Mouse (Mus musculus) embryo, embryonic 11.5 days (tissue): ENCODE data around the gene Nfatc3.
"Not testable (repeated sequence)": the region's sequence is repeated elsewhere in the genome, so short reads cannot be mapped to it uniquely, and the experiment has no call there.

Source experiments
- DNase-seq: peaks from one replicate; pipeline ENCODE4 v3.0.0-alpha.2; 2012; ENCODE audit warnings: low read depth, low spot score

The Nfatc3 gene

DNA sequence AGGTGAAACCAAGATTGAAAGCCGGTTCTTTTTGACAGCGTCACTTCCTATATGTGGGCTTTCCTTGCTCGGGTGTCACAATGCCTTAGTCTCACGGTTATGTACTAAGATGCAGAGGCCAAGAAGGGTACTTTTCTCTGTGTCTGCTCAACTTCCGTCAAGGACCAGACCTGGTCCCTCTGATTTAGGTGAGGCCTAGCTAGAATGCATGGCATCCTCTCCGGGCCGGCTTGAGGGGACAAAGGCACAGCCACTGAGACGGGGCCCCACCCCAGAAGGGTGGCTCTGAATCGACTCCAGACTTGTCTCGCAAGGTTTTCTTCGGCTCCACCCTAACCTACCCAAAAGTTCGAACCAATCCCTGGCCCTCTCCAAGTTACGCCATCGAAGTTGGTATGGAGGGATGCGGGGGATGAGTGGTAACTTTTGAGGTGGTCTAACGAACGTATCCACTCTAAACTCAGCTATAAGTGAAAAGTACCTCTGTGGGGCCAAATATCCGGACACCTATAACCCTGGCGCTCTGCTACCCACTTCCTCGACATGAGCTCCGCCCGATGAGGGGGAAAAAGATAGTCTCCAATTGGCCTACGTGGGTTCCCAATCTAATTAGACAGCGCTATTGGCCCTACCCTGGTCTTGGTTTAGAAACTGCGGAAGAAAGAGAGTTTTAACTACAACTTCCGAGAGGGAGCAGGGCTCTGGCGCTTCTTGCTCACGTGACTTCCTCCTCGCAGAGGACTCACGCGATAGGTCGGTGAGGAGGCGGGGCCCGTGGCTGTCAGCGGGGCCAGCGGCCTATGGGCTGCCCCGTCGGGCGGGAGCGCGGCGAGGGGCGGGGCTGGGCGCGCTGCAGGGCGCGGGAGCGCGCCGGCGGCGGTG, at the start of gene Nfatc3:
Gene Nfatc3 (plus strand): TSS at position 110 of the 882 bp plus-strand sequence.
- peak; percentile 93 for DNase-seq

DNA sequence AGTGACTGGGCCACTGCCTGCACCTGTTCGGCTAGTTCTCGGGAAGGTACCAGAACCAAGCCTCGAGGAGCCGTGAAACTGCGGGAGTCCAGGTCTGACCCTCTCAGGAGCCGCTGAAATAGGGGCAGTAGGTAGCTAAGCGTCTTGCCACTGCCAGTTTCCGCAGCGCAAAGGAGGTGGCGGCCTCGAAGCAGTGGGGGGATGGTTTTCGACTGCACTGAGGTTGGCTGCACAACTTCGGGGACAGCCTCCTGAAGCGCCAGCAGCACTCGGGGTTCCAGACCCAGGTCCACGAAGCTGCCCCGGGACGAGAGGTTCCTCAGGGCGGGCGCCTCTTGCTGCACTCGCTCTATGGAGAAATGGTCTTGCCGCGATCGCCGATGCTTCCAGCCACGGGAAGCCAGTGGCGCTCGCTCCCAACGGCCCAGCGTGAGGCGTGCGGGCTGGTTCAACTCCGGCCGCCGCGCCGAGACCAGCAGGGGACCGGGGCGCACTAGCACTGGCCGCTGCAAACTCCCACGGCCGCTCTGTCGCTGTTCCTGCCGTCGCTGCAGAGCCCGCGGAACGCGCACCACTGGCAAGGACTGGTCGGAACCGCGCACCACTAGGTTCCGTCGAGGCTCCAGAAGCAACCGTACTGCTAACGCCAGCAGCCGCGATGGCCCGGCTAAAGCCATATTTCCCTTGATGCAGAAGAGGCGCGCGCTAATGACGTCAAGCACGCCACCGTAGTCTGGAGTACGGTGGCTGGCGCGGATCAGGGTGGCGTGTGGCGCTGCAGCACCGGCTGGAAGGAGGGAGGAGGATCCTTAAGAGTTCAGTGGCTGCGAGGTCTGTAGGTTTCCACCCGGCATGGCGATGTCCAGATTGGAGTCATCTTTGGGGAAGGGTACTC, 47.6 kb upstream of the Nfatc3 start:
- DNase-seq, result peak; percentile 90

DNA sequence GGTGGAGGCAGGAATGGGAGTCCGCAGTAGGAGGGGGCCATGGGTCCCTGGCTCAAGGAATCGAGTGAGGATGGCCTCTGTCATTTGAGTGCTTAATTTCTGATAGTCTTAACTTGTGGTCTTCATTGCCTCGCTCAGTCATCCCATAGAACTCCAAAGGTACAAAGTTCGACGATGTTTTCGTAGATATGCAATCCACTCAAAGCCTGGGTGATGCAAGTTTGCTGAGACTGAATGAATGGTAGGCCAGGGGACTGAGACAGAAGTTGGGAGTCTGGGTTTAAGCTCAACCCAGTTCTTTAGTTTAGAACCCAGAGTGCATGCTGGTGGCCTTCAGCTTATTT, 47.0 kb upstream of the Nfatc3 start, which contains the start of gene Ddx28:
Gene Ddx28 (minus strand): TSS at position 240 of the 344 bp plus-strand sequence.
- no peak for DNase-seq

DNA sequence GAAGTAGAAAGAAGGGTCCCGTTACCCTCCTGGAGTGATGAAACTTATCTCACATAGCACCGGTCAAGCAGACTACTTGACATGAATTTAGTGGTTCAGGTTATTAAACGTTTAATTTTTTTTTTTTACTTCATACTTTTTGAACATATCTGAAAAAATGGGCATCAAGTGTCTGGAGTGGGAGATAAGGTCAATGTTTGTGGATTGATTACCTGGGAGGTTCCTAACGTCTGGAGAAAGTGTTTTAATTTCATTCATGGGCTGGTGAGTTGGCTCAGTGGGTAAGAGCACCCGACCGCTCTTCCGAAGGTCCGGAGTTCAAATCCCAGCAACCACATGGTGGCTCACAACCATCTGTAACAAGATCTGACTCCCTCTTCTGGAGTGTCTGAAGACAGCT, 46.4 kb upstream of the Nfatc3 start:
- not testable (repeated sequence) for DNase-seq

DNA sequence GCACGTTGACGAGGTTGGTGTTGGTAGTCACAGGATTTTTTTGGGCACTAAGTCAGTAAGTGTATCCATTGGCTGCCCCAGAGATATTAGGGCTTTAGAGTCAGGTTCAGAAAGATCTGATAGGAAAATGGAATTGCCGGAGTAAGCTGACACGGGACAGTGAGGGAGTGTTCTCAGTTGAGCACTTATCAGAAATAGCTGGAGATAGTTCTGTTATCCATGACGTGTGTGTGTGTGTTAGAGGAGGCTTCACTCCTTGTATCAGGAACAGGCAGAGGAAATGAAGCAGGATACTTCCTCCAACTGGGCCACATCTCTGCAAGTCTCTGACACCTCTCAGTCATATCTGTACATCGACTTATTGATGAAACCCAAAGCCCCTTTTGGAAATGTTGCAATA, 42.4 kb upstream of the Nfatc3 start:
- no peak for DNase-seq

DNA sequence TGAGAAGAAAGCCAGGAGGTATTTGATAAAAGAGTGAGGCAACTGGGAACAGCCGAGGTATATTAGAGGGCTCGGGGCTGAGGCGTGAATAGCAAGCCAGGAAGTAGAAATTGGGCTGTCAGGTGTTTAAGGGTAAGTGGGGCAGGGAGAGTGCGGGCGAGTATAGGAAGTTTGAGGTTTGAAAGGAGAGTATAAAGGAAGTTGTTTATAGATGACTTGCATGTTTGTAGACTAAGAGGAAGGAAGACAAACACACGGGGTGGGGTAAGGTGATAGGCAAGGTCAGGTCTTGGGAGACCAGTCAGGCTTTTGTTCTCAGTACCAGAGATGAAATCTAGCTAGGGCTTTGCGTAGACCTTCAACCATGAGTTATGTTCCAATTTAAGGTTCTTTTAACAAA, 41.5 kb upstream of the Nfatc3 start:
- DNase-seq, result no peak

DNA sequence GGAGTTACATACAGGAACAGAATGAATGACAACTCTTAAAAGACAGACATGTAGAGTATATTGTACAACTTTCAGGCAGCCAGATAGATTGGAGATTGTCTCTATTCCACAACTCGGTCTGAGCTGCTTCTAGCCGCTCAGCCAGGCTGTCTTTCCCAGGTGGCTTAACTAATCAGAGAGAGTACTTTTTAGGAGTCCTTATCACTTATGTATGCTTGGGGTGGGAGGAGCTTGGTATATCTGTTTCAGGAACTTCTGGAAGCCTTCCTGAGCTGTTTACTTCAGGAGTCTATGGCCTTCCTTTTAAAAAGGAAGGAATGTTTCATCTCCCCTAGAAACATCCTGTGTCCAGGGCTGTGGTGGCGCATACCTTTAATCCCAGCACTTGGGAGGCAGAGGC, 40.6 kb upstream of the Nfatc3 start:
- no peak for DNase-seq

DNA sequence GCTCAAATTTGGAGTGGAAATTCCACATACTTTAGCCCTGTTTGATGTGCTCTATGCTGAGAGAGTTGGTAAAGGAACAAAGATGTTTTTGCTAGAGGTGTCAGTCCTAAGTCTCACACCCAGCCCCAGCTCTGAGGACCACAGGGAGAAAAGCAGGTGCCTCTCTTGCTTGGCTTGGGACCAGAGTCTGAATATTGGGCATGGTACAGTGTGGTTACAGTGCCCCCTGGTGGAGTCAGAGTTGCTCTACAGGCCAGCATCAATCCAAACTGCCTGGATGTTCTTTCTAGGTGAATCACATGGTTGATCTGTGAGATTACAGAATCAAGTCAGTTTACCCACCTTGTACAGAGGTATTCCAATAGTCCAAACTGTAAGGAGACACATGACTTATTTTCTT, 36.2 kb upstream of the Nfatc3 start:
- DNase-seq, result peak; percentile 63

DNA sequence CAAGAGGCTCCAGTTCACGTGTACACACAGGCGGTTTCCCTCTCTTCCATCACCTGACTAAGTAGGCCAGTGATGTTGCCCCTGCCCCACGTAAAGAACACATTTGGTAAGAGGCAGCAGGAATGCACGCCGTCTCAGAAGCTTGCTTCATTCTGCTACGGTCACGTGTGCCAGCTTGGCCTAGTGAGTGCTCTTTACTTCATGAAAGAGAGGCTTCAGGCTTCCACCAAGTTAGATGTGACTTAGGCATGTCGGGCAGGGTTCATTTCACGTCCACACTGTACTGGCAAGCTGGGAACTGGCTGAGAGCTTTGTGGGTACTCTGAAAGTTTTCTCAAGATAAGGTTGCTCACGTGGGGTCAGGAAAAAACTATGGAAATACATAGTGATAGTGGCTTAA, 19.9 kb upstream of the Nfatc3 start:
- DNase-seq, result no peak

DNA sequence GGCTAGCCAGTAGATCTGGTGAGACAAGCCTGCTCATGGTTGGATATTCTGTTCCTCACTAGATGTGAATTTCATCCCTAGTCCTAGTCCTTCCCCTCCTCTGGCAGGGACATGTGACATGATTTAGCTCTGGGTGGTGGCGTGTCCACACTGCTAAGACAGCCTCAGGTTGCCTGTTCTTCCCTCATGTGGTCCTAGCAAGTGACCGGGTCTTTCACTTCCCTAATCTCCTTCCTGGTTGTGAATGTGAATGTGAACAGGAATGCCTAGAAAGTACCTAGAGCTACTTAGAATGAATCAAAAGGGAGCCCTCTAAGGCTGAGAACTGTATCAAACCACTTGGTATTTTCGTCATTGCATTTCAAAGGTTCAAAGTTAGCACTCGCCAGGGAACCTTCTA, 19.0 kb upstream of the Nfatc3 start:
- DNase-seq, result no peak

DNA sequence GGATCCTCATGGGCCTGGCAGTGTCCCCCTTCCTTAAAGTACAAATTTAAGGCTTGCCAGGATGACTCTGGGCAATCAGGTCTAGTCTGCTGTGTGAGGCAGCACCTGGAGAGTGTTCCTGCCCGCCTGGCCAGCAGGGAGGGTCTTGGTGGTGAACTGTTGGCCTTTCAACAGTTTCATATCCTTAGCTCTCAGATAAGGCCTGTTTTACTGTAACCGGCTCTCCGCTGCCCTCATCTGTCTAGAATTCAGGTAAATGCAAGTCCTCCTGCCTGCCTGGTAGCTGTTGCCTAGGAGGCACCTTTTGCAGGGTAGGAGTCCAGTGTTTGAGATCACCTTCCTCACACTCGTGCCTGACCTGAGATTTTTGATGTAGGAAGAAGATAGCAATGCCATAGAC, 18.4 kb upstream of the Nfatc3 start:
- DNase-seq, result no peak

DNA sequence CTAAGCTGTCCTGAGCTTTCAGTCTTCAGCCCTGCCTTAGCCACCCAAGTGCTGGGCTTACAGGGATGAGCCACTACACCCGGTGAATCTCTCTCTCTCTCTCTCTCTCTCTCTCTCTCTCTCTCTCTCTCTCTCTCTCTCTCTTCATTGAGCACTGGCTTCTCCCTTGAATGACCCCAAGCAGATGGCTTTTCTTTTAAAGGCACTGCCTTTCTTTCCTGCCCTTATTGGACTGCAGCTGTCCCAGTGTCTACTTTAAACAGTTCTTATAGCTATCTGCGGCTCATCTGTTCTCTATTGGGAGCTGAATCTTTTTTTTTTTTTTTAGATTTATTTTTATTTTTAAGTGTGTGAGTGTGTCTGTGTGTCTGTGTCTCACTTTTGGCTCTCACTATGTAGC, 15.6 kb upstream of the Nfatc3 start:
- DNase-seq, result no peak

DNA sequence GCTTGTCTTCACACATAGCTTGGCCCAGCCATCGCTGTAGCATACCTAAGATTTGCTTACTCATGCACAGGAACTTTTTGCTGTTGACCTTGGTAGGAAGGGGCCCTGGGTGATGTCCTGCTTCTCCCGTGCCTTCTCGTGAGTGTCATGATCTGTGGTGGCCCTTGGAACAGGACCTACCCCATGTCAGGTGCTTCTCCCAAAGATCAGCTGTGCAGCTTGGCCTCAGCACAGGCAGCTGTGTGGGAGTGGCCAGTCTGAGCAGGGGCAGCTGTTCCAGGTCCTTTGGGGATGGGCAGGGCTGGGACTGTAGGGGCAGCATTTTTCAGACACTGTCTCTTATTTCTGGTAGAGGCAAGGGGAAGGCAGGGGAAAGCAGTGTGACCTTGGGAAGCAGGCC, 14.5 kb upstream of the Nfatc3 start:
- DNase-seq, result no peak

DNA sequence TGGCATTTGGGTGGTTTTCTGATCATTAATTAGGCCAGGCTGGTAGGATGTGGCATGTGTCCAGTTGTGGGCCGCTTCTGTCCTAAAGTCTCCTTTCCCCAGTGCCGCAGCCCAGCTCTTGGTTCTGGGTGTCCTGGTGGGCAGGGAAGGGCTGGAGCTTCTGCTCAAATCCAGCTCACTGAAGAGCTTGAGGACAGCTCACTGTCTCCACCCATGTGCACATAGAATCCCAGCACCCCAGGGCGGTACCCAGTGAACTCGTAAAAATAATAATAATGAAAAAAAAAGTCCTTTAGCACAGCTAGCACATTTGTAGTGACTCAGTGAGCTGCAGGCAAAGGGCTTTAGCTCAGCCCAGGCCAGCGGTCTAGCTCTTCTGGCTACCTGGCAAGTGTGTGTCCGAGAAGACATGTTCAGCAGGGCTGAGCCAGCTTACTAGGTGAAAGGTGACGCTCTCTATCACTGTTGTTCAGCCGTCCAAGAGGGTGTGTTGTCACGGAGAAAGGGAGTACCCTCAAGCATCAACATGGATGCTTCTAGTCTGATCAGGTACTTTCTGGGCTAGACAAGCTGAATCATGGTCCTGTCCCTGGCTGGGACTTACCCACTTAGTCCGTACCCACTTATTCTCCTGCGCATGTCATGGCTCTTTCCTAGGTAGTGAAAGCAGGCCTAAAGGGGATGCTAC, 11.6 kb upstream of the Nfatc3 start:
- no peak for DNase-seq

DNA sequence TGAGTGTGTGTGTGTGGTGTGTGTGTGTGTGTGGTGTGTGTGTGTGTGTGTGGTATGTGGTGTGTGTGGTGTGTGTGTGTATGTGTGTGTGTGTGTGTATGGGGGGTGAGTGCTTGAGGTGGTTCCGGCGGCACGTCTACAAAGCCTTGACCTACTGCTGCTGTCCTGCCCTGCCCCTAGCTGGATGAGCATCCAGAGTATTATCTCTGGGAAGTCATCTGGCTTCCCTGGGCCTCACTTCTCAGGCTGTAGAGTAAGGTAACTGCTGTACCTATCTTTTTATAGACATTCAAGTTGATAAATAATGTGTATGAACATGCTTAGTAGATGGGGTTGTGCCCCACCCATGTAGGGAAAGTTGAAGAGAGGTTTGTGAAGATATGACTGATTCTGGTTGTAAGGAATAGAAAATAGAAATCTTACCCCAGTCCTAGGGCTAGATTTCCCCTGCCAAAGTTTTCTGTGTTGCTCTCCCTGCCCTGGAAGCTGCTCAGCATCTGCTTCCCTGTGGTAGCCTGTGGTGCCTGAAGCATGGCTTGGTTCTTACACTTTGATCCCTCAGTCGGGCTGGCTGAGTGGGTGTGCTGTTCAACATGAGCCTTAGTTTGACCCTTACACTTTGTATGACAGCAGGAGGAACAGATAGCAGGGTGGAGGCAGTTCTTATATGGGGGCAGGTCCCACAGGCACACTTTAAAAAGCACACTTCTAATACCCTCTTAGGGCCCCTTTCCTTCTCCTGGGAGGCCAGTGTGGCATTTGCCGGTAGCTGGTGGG, 10.6 kb upstream of the Nfatc3 start:
- no peak for DNase-seq

DNA sequence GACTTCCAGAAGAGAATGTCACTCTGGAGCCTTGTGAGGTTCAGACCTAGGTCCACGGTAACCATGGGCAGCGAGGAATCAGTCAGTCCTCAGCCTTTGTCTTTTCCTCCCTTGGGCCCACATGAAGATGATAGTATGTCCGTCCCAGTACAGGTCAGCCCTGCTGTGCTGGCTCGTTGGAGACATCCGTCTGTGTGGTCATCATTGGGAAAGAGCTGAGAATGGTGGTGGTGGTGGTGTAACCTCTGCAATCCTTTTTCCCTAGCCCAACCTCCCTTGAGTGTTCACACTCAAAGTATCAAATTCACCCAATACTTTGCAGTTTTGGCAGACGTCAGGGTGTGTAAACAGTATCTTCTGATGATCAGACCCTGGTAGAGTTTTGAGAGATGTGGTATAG, 8.8 kb upstream of the Nfatc3 start:
- no peak for DNase-seq

DNA sequence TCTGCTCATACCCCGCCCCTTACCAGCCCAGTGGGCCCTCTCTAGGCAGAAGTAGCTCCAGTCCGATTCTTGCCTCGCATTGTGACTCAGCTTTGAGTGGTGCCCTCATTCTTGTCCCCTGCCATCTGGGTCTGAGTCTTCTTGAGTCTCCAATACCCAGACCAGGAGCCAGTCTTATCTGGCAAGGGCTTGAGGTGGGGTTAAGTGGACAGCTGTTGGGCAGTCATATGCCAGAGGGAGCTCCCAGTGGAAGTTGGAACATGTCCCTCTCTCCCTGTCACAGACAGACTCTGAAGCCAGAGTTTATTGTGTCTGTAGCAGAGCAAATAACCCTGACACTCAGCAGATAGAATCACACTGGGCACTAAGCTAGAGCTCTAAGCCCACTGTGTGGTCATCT, 7.6 kb upstream of the Nfatc3 start:
- no peak for DNase-seq

DNA sequence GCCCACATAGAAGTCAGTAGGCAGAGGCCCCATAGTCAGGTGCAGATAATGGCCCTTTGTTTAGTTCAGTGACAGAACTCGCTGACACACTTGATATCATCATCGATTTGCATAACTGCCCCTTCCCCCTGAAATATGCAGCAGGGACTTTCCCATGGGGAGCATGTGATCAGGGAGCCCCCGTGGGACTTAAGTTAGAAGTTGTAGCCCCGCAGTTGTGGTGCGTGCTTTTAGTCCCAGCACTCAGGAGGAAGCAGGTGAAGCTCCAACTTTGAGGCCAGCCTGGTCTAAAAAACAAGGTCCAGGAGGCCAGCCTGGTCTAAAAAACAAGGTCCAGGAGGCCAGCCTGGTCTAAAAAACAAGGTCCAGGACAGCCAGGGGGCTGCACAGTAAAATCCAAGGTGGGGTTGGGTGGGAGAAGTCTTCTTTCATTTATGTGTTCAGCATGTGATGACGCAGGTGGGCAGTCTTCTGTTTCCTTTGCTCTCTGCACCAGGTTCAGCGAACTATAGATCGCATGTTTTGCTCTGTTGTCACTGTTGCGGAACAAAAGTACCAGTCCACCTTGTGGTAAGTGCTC, 6.0 kb upstream of the Nfatc3 start:
- DNase-seq, result no peak

DNA sequence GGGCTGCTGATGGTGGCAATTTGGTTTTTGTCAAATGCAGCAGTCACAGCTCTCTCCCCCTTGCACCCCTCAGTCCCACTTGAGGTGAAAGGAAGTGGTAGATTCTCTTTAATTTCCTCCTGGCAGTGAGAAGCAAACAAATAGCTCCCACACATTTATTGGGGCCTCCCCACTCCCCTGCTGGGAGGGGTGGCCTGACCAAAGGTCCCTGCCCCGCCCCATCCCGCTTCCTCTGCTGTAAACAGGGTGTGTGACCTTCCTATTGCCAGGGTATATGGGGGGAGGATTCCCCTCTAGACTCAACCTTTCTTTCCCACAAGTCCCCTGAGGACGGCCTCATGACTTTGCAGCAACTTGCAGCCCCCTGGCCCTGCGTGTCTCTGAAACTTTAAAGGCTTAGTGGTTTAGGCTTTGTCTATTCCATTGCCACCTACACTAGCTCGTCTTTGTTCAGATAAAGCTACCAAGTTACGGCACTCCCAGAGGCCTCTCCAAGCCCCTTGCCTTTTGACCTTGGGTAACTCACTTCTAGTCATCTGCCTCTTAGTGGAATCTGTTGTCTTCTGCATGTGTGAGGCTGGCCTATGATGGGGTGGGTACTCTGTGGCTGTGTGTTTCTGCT, 4.3 kb upstream of the Nfatc3 start:
- DNase-seq, result no peak

DNA sequence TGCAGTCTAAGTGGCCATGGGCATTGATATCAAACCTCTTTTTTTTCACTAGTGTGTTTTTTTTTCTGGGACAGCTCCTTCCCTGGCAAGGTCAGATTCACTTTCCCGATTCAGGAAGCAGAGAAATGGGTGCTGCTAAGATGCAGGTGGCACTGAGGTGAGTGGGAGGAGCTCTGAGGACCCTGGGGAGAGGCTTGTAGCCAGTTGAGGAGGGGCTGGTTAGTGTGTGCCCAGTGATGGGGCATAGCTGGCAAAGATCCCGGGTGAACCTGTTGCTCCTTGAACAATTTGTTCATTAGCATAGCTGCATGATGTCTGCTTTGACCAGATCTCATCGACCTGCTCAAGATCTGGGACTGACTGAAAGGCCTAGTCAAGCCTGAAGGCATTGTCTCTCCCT, 3.6 kb upstream of the Nfatc3 start:
- DNase-seq, result no peak
